Mouse (Mus musculus) common myeloid progenitor, adult 5-6 weeks (primary cell): Measurements from ENCODE around the gene Abcb1b. TPM values are rescaled to one million over a fixed set of nuclear protein-coding genes. Genes with fewer than 3 reads are reported as not detected.

Experiments used
- total RNA-seq: library from RNA; stranded (forward); fragments of 200-1000, 187-1606 nt; gene quantifications from 2 replicates; pipeline ENCODE4 v1.2.3, GENCODE M21; 2017

Gene Abcb1b
- total RNA-seq, 1 experiment from 2014 or later = 43.0 TPM

Other genes with a start within 250 kb of the Abcb1b start
- gene Rundc3b, start 175.2 kb upstream of the Abcb1b start, total RNA-seq = 0.87 and 1.2 TPM in 2 replicates
- gene Abcb1a, start 138.1 kb upstream of the Abcb1b start, total RNA-seq = 0.15 and 0.87 TPM in 2 replicates
- gene Abcb4, start 95.6 kb downstream of the Abcb1b start, total RNA-seq = 88.6 and 110 TPM in 2 replicates
- 44.1 and 51.0 TPM in 2 replicates for gene Crot, start 199.2 kb downstream of the Abcb1b start, total RNA-seq